Mouse (Mus musculus): ENCODE results near the gene Slc35e3. TPM values are rescaled to one million over a fixed set of nuclear protein-coding genes. Genes with fewer than 3 reads are reported as not detected.

The Slc35e3 gene
- polyA plus RNA-seq, 1 experiment from 2014 or later, result 26.9 TPM

GRCm38 (mm10) chr10:117687018-117687417, 59.1 kb downstream of the Slc35e3 start:
- no peaks in the 10 kb centered on the region for H3K27me3 ChIP-seq (replicated peaks)
- no peak overlapping the region for H3K9ac ChIP-seq (replicated peaks)
- H3K4me3 ChIP-seq (replicated peaks), result no peak overlapping the region
- WGBS, result 74% methylated on average over 3 of the region's 3 CpGs
- H3K4me2 ChIP-seq, result no peak overlapping the region
- H3K27ac ChIP-seq (replicated peaks), result no peak overlapping the region
- no peaks in the 10 kb centered on the region for H3K4me1 ChIP-seq
- no peaks in the 10 kb centered on the region for H3K9me3 ChIP-seq (replicated peaks)
- peaks cover 36% of the 10 kb centered on the region for H3K36me3 ChIP-seq
- ATAC-seq (ENCODE audit: low FRiP score), result no peak

GRCm38 (mm10) chr10:117685849-117686591, 60.1 kb downstream of the Slc35e3 start:
- H3K4me1 ChIP-seq, result no peaks in the 10 kb centered on the region
- H3K27me3 ChIP-seq (replicated peaks), result no peaks in the 10 kb centered on the region
- no peak overlapping the region for H3K9ac ChIP-seq (replicated peaks)
- no peak overlapping the region for H3K4me3 ChIP-seq (replicated peaks)
- 93% methylated on average over 13 of the region's 13 CpGs for WGBS
- H3K36me3 ChIP-seq, result peaks cover 28% of the 10 kb centered on the region
- no peak overlapping the region for H3K4me2 ChIP-seq
- ATAC-seq (ENCODE audit: low FRiP score), result no peak
- no peaks in the 10 kb centered on the region for H3K9me3 ChIP-seq (replicated peaks)
- no peak overlapping the region for H3K27ac ChIP-seq (replicated peaks)

GRCm38 (mm10) chr10:117685171-117685848, 60.9 kb downstream of the Slc35e3 start:
- Histone ChIP-seq H3K9me3 (replicated peaks) (no peaks in the 10 kb centered on the region), H3K9ac (replicated peaks) (no peak overlapping the region), H3K36me3 (peaks cover 21% of the 10 kb centered on the region), H3K27ac (replicated peaks) (no peak overlapping the region), H3K4me1 (no peaks in the 10 kb centered on the region), H3K4me3 (replicated peaks) (no peak overlapping the region), H3K4me2 (no peak overlapping the region), H3K27me3 (replicated peaks) (no peaks in the 10 kb centered on the region)
- no peak for ATAC-seq (ENCODE audit: low FRiP score)
- WGBS, result 95% methylated on average over 15 of the region's 15 CpGs

GRCm38 (mm10) chr10:117684298-117685170, 61.6 kb downstream of the Slc35e3 start:
- H3K4me2 ChIP-seq, result no peak overlapping the region
- H3K9me3 ChIP-seq (replicated peaks), result no peaks in the 10 kb centered on the region
- H3K4me3 ChIP-seq (replicated peaks), result no peak overlapping the region
- H3K4me1 ChIP-seq, result no peaks in the 10 kb centered on the region
- H3K9ac ChIP-seq (replicated peaks), result no peak overlapping the region
- 91% methylated on average over 19 of the region's 19 CpGs for WGBS
- H3K36me3 ChIP-seq, result peaks cover 18% of the 10 kb centered on the region
- H3K27me3 ChIP-seq (replicated peaks), result no peaks in the 10 kb centered on the region
- no peak overlapping the region for H3K27ac ChIP-seq (replicated peaks)
- no peak for ATAC-seq (ENCODE audit: low FRiP score)

GRCm38 (mm10) chr10:117683734-117684037, 62.5 kb downstream of the Slc35e3 start:
- Histone ChIP-seq H3K4me1 (no peaks in the 10 kb centered on the region), H3K9ac (replicated peaks) (no peak overlapping the region), H3K4me3 (replicated peaks) (no peak overlapping the region), H3K36me3 (peaks cover 9% of the 10 kb centered on the region), H3K27ac (replicated peaks) (no peak overlapping the region), H3K27me3 (replicated peaks) (no peaks in the 10 kb centered on the region), H3K9me3 (replicated peaks) (no peaks in the 10 kb centered on the region), H3K4me2 (no peak overlapping the region)
- no peak for ATAC-seq (ENCODE audit: low FRiP score)
- WGBS, result 90% methylated on average over 9 of the region's 9 CpGs

Other genes with a start within 250 kb of the Slc35e3 start
- gene Cpm, start 116.9 kb downstream of the Slc35e3 start, polyA plus RNA-seq (2015; fragmentation: Nextera tagmentation; extraction: Ambion mirVana), result 4.1 and 12.9 TPM in 2 replicates
- 46.0 and 51.3 TPM in 2 replicates for gene Mdm2, start 35.6 kb downstream of the Slc35e3 start, polyA plus RNA-seq (2015; fragmentation: Nextera tagmentation; extraction: Ambion mirVana)
- gene Nup107, start 46.3 kb upstream of the Slc35e3 start, polyA plus RNA-seq (2015; fragmentation: Nextera tagmentation; extraction: Ambion mirVana), result 28.2 and 34.6 TPM in 2 replicates
- gene Rap1b, start 99.7 kb upstream of the Slc35e3 start, polyA plus RNA-seq (2015; fragmentation: Nextera tagmentation; extraction: Ambion mirVana), result 165 and 174 TPM in 2 replicates